ENCODE assay signal across 7 mouse cellular contexts in the genomic region with DNA sequence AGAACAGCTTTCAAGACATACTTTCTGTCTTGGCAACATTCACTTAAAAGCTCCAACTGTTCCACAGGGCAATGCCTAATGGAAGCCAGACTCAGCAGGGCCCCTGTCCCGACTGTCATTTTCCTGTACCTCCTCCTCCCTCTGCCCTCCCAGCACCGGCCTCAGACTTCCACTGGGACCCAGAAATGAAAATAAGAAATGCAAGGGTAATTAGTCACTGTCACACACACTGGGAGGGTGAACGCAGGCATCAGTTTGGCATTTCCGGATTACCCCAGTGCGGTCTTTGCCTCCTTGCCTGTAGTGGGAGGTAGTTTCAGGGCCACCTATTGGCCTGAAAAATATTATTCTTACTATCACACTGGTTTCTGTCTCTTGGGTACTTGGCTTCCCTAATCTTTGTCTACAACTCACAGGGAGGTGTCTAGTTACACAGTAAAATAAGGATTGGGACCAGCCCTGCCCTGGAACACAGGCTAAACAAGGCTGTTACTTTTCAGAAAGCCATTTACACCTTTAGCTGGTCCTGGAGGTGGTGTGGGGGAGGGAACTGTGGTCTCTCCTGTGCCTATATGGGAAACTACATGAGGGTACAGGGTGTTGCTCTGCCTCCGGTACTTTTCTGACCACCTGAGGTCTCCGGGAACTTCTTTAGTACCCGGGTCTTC.
A peak's percentile ranks its signal among the peaks of the same experiment; 100 is the strongest.
DNase-seq lines count a peak whose midpoint lies in the region; ATAC-seq and TF ChIP-seq lines count a peak whose summit lies in the region.

No protein-coding gene starts in this region.

- DNase-seq in brain, embryonic 14.5 days (ENCODE audit: low read depth), result peak; percentile 76
- no peak for DNase-seq in forebrain, embryonic 11.5 days (ENCODE audit: low spot score)
- DNase-seq in layer of hippocampus, adult 9-11 months, result no peak
- DNase-seq in natural killer cell, adult 2 months (ENCODE audit: low spot score in 2 of 2), result no peak

- no peak overlapping the region for H3K4me3 ChIP-seq in forebrain, embryonic 11.5 days (ENCODE audit: low read depth, low read length)
- H3K4me3 ChIP-seq in kidney, embryonic 16.5 days (ENCODE audit: low read length), result no peak overlapping the region
- no peak overlapping the region for H3K4me3 ChIP-seq in olfactory bulb, adult 2 months (ENCODE audit: insufficient read depth, low read depth, low read length)

- peaks cover 23% of the 10 kb centered on the region for H3K36me3 ChIP-seq in forebrain, embryonic 11.5 days (ENCODE audit: control insufficient read depth, insufficient read depth, low read length)
- H3K36me3 ChIP-seq in kidney, embryonic 16.5 days (ENCODE audit: insufficient read depth, low read length), result peaks cover 57% of the 10 kb centered on the region

- no peak for TF ChIP-seq POLR2A in brain, embryonic 14.5 days (IDR thresholded peaks at IDR 0.05; ENCODE audit: borderline replicate concordance, extremely low read depth, insufficient read depth, insufficient read length, poor library complexity, severe bottlenecking)
- no peak for TF ChIP-seq POLR2A in olfactory bulb, adult 2 months (IDR thresholded peaks at IDR 0.05; ENCODE audit: insufficient read depth, low read depth, low read length)

- peaks cover 15% of the 10 kb centered on the region for H3K4me1 ChIP-seq in forebrain, embryonic 11.5 days (replicated peaks; ENCODE audit: control insufficient read depth, insufficient read depth, low read length)
- H3K4me1 ChIP-seq in kidney, embryonic 16.5 days (ENCODE audit: insufficient read depth, low read length), result peaks cover 18% of the 10 kb centered on the region
- H3K4me1 ChIP-seq in olfactory bulb, adult 2 months (ENCODE audit: control insufficient read depth, insufficient read depth, low read length), result peaks cover 3% of the 10 kb centered on the region; the same call in 1 of the 2 replicates

- no peak overlapping the region for H3K4me2 ChIP-seq in forebrain, embryonic 11.5 days (ENCODE audit: low read depth, low read length, severe bottlenecking)
- no peak overlapping the region for H3K4me2 ChIP-seq in kidney, embryonic 16.5 days (replicated peaks; ENCODE audit: low read depth, low read length)

- WGBS in forebrain, embryonic 11.5 days, result 52% methylated on average over 8 of the region's 8 CpGs
- 20% methylated on average over 8 of the region's 8 CpGs for WGBS in kidney, embryonic 16.5 days
- 54% methylated on average over 8 of the region's 8 CpGs for WGBS in olfactory bulb, adult 2 months

- no peak for TF ChIP-seq CTCF in brain, embryonic 14.5 days (IDR thresholded peaks at IDR 0.05; ENCODE audit: borderline replicate concordance, extremely low read depth, insufficient read depth, insufficient read length)
- TF ChIP-seq CTCF in olfactory bulb, adult 2 months (IDR thresholded peaks at IDR 0.05; ENCODE audit: insufficient read depth, low read depth, low read length), result no peak

- H3K9ac ChIP-seq in forebrain, embryonic 11.5 days (ENCODE audit: low read length), result no peak overlapping the region; the same call in 1 of the 2 replicates
- H3K9ac ChIP-seq in kidney, embryonic 16.5 days (replicated peaks; ENCODE audit: low read length), result peak overlapping the region; percentile 23; the same call in 1 of the 2 replicates

- no peaks in the 10 kb centered on the region for H3K27me3 ChIP-seq in forebrain, embryonic 11.5 days (ENCODE audit: control insufficient read depth, insufficient read depth, low read length)
- H3K27me3 ChIP-seq in kidney, embryonic 16.5 days (ENCODE audit: insufficient read depth, low read length), result no peaks in the 10 kb centered on the region

- peak; percentile 56 for ATAC-seq in CD4-positive, CD25-positive, alpha-beta regulatory T cell, adult 4 months
- ATAC-seq in forebrain, embryonic 11.5 days (replicated peaks; ENCODE audit: low FRiP score), result peak; percentile 57; the same call in 1 of the 2 replicates
- ATAC-seq in kidney, embryonic 16.5 days (ENCODE audit: low FRiP score, low TSS enrichment), result peak; percentile 75

- peak overlapping the region; percentile 54 for H3K27ac ChIP-seq in forebrain, embryonic 11.5 days (ENCODE audit: low read depth, low read length)
- peak overlapping the region; percentile 86 for H3K27ac ChIP-seq in kidney, embryonic 16.5 days (ENCODE audit: low read length)
- H3K27ac ChIP-seq in olfactory bulb, adult 2 months (ENCODE audit: insufficient read depth, low read depth, low read length), result peak overlapping the region; percentile 60; the same call in 1 of the 2 replicates

- H3K9me3 ChIP-seq in forebrain, embryonic 11.5 days (ENCODE audit: control insufficient read depth, low read length), result no peaks in the 10 kb centered on the region
- H3K9me3 ChIP-seq in kidney, embryonic 16.5 days (ENCODE audit: low read length), result no peaks in the 10 kb centered on the region
